Mouse (Mus musculus) myocyte (in vitro differentiated cells): Measurements from ENCODE around the gene Gm49661. TPM values are rescaled to one million over a fixed set of nuclear protein-coding genes. Genes with fewer than 3 reads are reported as not detected.

ENCODE experiments used
- H3K27me3 ChIP-seq: one replicate; pipeline ENCODE4 v1.6.1; 2011; ENCODE audit not compliant: control insufficient read depth, insufficient read depth, insufficient read length
- H3K36me3 ChIP-seq: one replicate; pipeline ENCODE4 v1.6.1; 2011; ENCODE audit not compliant: control insufficient read depth, insufficient read depth
- H3K4me2 ChIP-seq: one replicate; pipeline ENCODE4 v1.6.1; 2011; ENCODE audit warnings: low read depth, control low read depth
- H3K4me3 ChIP-seq: one replicate; pipeline ENCODE4 v1.5.1; 2011; ENCODE audit warnings: mild to moderate bottlenecking, control low read depth, moderate library complexity
- H3K79me2 ChIP-seq: one replicate; pipeline ENCODE4 v1.6.1; 2011; ENCODE audit not compliant: control insufficient read depth, insufficient read depth
- H3ac ChIP-seq: one replicate; pipeline ENCODE4 v1.6.1; 2011; ENCODE audit not compliant: control insufficient read depth, insufficient read length
- CEBPB ChIP-seq: IDR thresholded peaks from 2 replicates; pipeline ENCODE4 v1.6.1; 2011; ENCODE audit warnings: mild to moderate bottlenecking, moderate library complexity; ENCODE audit not compliant: poor library complexity, insufficient read depth, severe bottlenecking
- E2F4 ChIP-seq: IDR thresholded peaks from one replicate; pipeline ENCODE4 v1.6.1; 2011; ENCODE audit warnings: mild to moderate bottlenecking, control low read depth, moderate library complexity; ENCODE audit not compliant: insufficient read depth
- MAX ChIP-seq: IDR thresholded peaks from one replicate; pipeline ENCODE4 v1.6.1; 2011; ENCODE audit warnings: low read depth, mild to moderate bottlenecking, control low read depth
- MYOD1 ChIP-seq, 3 experiments: IDR thresholded peaks; one replicate each; pipeline ENCODE4 v1.6.1; 2011; ENCODE audit warnings: control low read depth in 2 of 3, low read depth in 2 of 3, mild to moderate bottlenecking in 2 of 3, moderate library complexity in 1 of 3; ENCODE audit not compliant: insufficient read length in 2 of 3, control insufficient read depth in 1 of 3
- MYOG ChIP-seq, 3 experiments: IDR thresholded peaks; one replicate each; pipeline ENCODE4 v1.6.1; 2011; ENCODE audit warnings: control low read depth in 2 of 3, low read depth in 2 of 3, mild to moderate bottlenecking in 2 of 3; ENCODE audit not compliant: insufficient read length in 2 of 3, control insufficient read depth in 1 of 3, insufficient read depth in 1 of 3
- POLR2A ChIP-seq: IDR thresholded peaks from one replicate; pipeline ENCODE4 v1.6.1; 2011; ENCODE audit warnings: low read depth, mild to moderate bottlenecking, control low read depth, moderate library complexity; ENCODE audit not compliant: insufficient read length
- POLR2AphosphoS2 ChIP-seq: IDR thresholded peaks from one replicate; pipeline ENCODE4 v1.6.1; 2011; ENCODE audit warnings: low read depth, control low read depth; ENCODE audit not compliant: insufficient read length
- REST ChIP-seq: IDR thresholded peaks from one replicate; pipeline ENCODE4 v1.6.1; 2011; ENCODE audit warnings: mild to moderate bottlenecking, control low read depth, moderate library complexity; ENCODE audit not compliant: insufficient read depth, insufficient read length
- SRF ChIP-seq: IDR thresholded peaks from one replicate; pipeline ENCODE4 v1.6.1; 2011; ENCODE audit warnings: low read depth; ENCODE audit not compliant: control insufficient read depth, insufficient read length
- TCF12 ChIP-seq: IDR thresholded peaks from one replicate; pipeline ENCODE4 v1.6.1; 2011; ENCODE audit warnings: mild to moderate bottlenecking, control low read depth; ENCODE audit not compliant: poor library complexity, insufficient read depth, severe bottlenecking
- TCF3 ChIP-seq: IDR thresholded peaks from one replicate; pipeline ENCODE4 v1.6.1; 2011; ENCODE audit warnings: low read depth, control low read depth; ENCODE audit not compliant: insufficient read length
- USF1 ChIP-seq: IDR thresholded peaks from one replicate; pipeline ENCODE4 v1.6.1; 2011; ENCODE audit warnings: low read depth, mild to moderate bottlenecking, control low read depth, moderate library complexity
- polyA plus RNA-seq: library from polyadenylated mRNA; unstranded; fragments of >200 nt; fragmentation: generic; extraction: Trizol; gene quantifications from one replicate; pipeline ENCODE4 v1.2.1, GENCODE M21; 2012; ENCODE audit warnings: missing spikeins

Gm49661 gene
- polyA plus RNA-seq, 1 experiment, result not detected

DNA sequence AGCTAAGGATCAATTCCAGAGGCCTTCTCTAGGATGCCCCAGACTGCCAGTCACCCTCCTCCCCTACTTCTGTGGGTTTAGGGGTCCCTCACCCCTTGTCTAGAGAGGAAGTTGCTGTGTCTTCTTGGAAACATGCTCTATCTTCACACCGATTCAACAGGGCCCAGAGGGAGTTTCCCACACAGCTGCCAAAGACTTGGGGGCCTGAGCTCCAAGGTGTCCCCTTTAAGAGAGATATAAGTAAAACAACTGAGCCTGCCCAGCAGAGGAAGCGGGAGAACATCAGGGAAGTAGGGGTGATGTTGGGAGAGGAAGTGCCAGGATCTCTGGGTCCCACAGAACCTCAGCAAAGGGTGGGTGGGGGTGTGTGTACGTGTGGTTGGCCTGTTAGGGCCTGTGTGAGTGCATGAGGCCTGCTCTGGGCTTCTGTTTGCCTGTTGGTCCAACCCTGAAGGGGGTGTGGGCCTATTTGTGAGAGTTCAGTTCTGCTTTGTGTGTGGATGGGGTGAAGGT, 13.3 kb upstream of the Gm49661 start:
- no peak overlapping the region for H3K4me3 ChIP-seq
- no peaks in the 10 kb centered on the region for H3K36me3 ChIP-seq
- H3K4me2 ChIP-seq, result peak overlapping the region; percentile 62
- no peaks in the 10 kb centered on the region for H3K27me3 ChIP-seq
- no peak for TF ChIP-seq E2F4
- TF ChIP-seq MAX, result no peak
- no peak for TF ChIP-seq MYOG (IDR thresholded peaks at IDR 0.05; ENCODE audit: control insufficient read depth in 1 of 3, insufficient read depth in 1 of 3, insufficient read length in 2 of 3, low read depth in 2 of 3)
- TF ChIP-seq CEBPB, result no peak
- TF ChIP-seq REST, result no peak
- TF ChIP-seq USF1, result no peak
- TF ChIP-seq TCF12, result no peak
- no peak for TF ChIP-seq POLR2AphosphoS2
- no peak for TF ChIP-seq SRF
- TF ChIP-seq POLR2A, result no peak
- no peak for TF ChIP-seq MYOD1 (IDR thresholded peaks at IDR 0.05; ENCODE audit: control insufficient read depth in 1 of 3, insufficient read length in 2 of 3, low read depth in 2 of 3)
- no peak for TF ChIP-seq TCF3
- peaks cover 8% of the 10 kb centered on the region for H3K79me2 ChIP-seq
- no peak overlapping the region for H3ac ChIP-seq

DNA sequence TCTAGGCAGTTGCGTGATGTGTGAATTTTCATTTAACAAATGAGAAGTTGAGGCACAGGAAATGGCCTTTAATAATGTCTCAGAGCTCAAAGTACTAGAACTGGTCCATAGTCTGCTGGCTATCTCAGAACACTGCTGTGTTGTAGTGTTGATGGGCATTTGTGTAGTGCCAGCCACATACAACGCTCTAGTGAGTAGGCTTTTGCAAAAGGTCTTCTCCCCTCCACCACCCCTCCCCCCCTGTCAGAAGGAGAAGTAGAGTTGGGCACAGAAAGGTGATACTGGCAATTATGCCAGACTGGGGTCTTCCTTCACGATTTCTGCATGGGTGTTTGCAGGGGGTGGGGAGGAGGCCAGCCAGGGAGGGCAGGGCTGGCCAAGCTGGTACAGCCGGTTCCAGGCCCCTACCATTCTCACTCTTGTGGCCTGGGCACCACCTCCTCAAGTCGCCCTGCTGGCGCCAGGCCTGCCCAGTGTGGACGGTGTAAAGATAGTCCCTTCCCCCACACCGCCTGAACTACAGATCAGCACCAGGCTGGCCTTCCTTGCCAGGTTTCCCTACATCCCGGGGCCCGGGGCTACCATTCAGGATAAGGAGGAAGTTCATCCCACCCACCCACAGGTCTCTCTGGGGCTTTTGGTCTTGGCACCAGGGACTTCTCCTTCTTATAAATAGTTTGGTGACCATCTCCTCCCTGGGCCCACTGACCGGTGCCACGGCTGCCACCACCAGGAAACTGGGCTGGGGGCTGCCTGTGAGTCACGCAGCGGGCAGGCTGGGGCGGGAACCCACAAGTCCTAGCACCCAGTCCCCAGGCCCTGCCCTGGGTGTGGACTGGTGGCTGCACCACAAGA, 12.6 kb upstream of the Gm49661 start:
- H3K36me3 ChIP-seq, result no peaks in the 10 kb centered on the region
- peak overlapping the region; percentile 62 for H3K4me2 ChIP-seq
- H3K4me3 ChIP-seq, result no peak overlapping the region
- TF ChIP-seq MYOD1 (IDR thresholded peaks at IDR 0.05; ENCODE audit: control insufficient read depth in 1 of 3, insufficient read length in 2 of 3, low read depth in 2 of 3) (peak in 1 of 3 experiments; percentile 50), TCF12 (no peak), MYOG (IDR thresholded peaks at IDR 0.05; ENCODE audit: control insufficient read depth in 1 of 3, insufficient read depth in 1 of 3, insufficient read length in 2 of 3, low read depth in 2 of 3) (peak in 1 of 3 experiments; percentile 59), POLR2A (peak; percentile 11), POLR2AphosphoS2 (peak; percentile 59)
- H3K27me3 ChIP-seq, result no peaks in the 10 kb centered on the region
- H3ac ChIP-seq, result no peak overlapping the region
- peaks cover 15% of the 10 kb centered on the region for H3K79me2 ChIP-seq

DNA sequence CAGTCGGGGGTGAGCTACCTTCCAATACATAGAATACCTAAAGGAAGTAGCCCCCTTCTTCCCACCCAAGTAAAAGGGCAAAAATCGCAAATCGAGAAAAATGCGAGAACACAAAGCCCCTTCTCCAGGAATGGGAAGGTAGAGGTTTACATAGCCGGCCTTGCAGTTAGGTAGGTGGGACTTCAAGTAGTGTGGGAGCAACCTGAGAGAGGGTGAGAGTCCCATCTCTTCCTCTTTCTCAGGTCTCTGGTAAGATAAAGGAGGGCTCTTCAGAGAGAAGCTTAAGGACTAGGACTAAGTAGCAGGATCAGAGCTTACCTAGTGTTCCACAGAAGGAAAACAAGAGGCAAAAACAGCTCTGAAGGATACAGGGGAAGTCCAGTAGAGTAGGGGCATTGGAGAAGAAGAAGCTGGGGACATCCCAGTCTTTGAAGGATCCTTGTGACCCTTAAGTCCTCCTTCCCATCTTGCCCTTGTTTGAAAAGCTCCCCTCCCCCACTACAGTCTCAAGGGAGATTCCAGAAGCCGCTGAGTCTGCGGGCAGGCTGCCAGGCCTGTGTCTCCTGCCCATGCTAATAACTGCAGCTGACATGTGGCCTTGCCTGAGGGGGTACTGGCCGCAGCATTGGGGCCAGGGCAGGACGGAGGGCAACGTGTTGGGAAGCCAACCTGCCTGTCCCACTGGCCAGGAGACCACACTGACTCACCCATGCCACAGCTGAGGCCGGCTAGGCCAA, 11.6 kb upstream of the Gm49661 start:
- TF ChIP-seq MYOD1 (IDR thresholded peaks at IDR 0.05; ENCODE audit: control insufficient read depth in 1 of 3, insufficient read length in 2 of 3, low read depth in 2 of 3), result peak in 2 of 3 experiments; percentile 90 to 98
- peak; percentile 14 for TF ChIP-seq USF1
- peak; percentile 83 for TF ChIP-seq POLR2AphosphoS2
- TF ChIP-seq POLR2A, result peak; percentile 79
- TF ChIP-seq TCF12, result peak; percentile 45
- TF ChIP-seq TCF3, result peak; percentile 79
- TF ChIP-seq MAX, result no peak
- TF ChIP-seq MYOG (IDR thresholded peaks at IDR 0.05; ENCODE audit: control insufficient read depth in 1 of 3, insufficient read depth in 1 of 3, insufficient read length in 2 of 3, low read depth in 2 of 3), result peak; percentile 35 to 99 (median 98)
- TF ChIP-seq REST, result no peak
- TF ChIP-seq E2F4, result no peak
- H3K27me3 ChIP-seq, result no peaks in the 10 kb centered on the region
- peak overlapping the region; percentile 9 for H3ac ChIP-seq
- peak overlapping the region; percentile 95 for H3K4me2 ChIP-seq
- H3K36me3 ChIP-seq, result no peaks in the 10 kb centered on the region
- H3K79me2 ChIP-seq, result peaks cover 18% of the 10 kb centered on the region
- H3K4me3 ChIP-seq, result peak overlapping the region; percentile 92

DNA sequence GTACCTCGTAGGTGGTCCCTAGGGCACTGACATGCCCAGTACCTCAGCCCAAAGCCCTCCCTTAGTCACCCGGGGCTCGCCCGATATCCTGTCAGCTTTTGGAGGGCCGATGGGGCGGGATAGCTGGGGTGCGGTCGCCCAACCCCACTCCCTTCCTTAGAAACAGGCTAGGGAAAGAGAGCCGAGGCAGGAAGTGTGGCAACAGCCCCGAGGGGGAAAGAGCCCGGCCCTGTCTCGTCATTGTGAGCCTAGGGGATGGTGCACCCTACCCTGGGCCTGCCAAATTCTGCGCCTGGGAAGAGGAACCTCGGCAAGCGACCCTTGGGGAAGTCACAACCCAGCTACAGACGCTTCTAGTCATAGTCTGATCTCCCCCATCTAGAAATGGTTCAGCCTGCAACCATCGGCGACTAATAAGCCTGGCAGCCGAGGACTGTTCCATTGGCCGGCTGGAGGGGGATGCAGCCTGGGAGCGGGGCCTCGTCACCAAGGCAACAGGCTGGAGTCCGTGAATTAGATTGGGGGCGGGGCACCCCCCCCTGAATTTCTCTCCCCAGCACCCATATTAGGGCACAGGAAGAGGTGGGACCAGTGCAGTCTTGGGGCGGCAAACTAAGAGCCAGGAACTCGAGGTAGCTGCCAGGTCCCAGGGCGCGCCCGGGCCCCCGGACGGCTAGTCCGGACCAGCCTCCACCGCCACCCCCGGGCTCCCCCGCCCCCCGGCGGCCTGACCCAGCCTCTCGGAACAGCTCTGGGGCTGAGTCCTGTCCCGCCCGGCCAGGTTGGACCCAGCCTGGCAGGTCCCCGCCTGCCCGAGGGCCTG, 10.6 kb upstream of the Gm49661 start:
- Histone ChIP-seq H3K4me2 (peak overlapping the region; percentile 95), H3K36me3 (no peaks in the 10 kb centered on the region), H3ac (peak overlapping the region; percentile 9), H3K79me2 (peaks cover 18% of the 10 kb centered on the region), H3K4me3 (peak overlapping the region; percentile 92), H3K27me3 (no peaks in the 10 kb centered on the region)
- TF ChIP-seq POLR2A, result peak; percentile 71
- TF ChIP-seq SRF, result peak; percentile 95
- TF ChIP-seq TCF12, result no peak
- no peak for TF ChIP-seq REST
- TF ChIP-seq CEBPB, result peak; percentile 59; the same call in 1 of the 2 replicates
- TF ChIP-seq MYOG (IDR thresholded peaks at IDR 0.05; ENCODE audit: control insufficient read depth in 1 of 3, insufficient read depth in 1 of 3, insufficient read length in 2 of 3, low read depth in 2 of 3), result no peak
- peak; percentile 53 for TF ChIP-seq POLR2AphosphoS2
